Mouse (Mus musculus) cerebellum, adult 2 months (tissue): ENCODE results near the gene Ubb. TPM values are rescaled to one million over a fixed set of nuclear protein-coding genes. Genes with fewer than 3 reads are reported as not detected.

Source experiments
- DNase-seq, 2 experiments: peaks; one replicate each; pipeline ENCODE4 v3.0.0; 2021
- H3K27ac ChIP-seq: fragments of 200-500 bp; 2 replicates; pipeline ENCODE4 v1.5.1; 2012; ENCODE audit warnings: low read length, control low read depth, inconsistent platforms; ENCODE audit not compliant: insufficient read depth
- H3K27me3 ChIP-seq: fragments of 200-500 bp; 2 replicates; pipeline ENCODE4 v1.6.1; 2012; ENCODE audit warnings: inconsistent platforms, mild to moderate bottlenecking, low read length, moderate library complexity; ENCODE audit not compliant: control insufficient read depth, insufficient read depth
- H3K4me1 ChIP-seq: fragments of 200-500 bp; 2 replicates; pipeline ENCODE4 v1.6.1; 2011; ENCODE audit warnings: low read length; ENCODE audit not compliant: control insufficient read depth, insufficient read depth
- H3K4me3 ChIP-seq: fragments of 200-500 bp; replicated peaks from 2 replicates; pipeline ENCODE3; 2011; ENCODE audit warnings: mild to moderate bottlenecking, low read depth, low read length, control low read depth; ENCODE audit not compliant: insufficient read depth
- CTCF ChIP-seq: fragments of 200-500 bp; IDR thresholded peaks from 2 replicates; pipeline ENCODE4 v1.5.1; 2011; ENCODE audit warnings: low read depth, mild to moderate bottlenecking, control low read depth, low read length, moderate library complexity, borderline replicate concordance; ENCODE audit not compliant: insufficient read depth
- POLR2A ChIP-seq: fragments of 200-500 bp; IDR thresholded peaks from 2 replicates; pipeline ENCODE4 v1.6.1; 2011; ENCODE audit warnings: low read length, control low read depth, borderline replicate concordance; ENCODE audit not compliant: insufficient read depth
- WGBS: fragments of 180-500 bp; shearing (Covaris S2); methylation state at CpG from one replicate; pipeline ENCODE4 v1.1.7; 2018; 5-methylcytosine and 5-hydroxymethylcytosine counted together
- polyA plus RNA-seq: library from polyadenylated mRNA; depleted of rRNA; stranded (reverse); fragments of >200 nt; gene quantifications from 2 replicates; pipeline ENCODE4 v1.2.3, GENCODE M21; 2012

Ubb gene
- polyA plus RNA-seq, 1 experiment = 3,782 TPM

GRCm38 (mm10) chr11:62554163-62554855 is 3.3 kb downstream of the Ubb start:
- no peak for DNase-seq
- H3K4me3 ChIP-seq = peak overlapping the region; percentile 25
- no peaks in the 10 kb centered on the region for H3K4me1 ChIP-seq
- H3K27me3 ChIP-seq = no peaks in the 10 kb centered on the region
- H3K27ac ChIP-seq = no peak overlapping the region
- no peak for TF ChIP-seq CTCF
- TF ChIP-seq POLR2A = no peak
- 29% methylated on average over 5 of the region's 5 CpGs for WGBS

GRCm38 (mm10) chr11:62554934-62555517 is 4.1 kb downstream of the Ubb start:
- TF ChIP-seq CTCF (no peak), POLR2A (no peak)
- Histone ChIP-seq H3K27ac (no peak overlapping the region), H3K4me1 (no peaks in the 10 kb centered on the region), H3K4me3 (no peak overlapping the region), H3K27me3 (no peaks in the 10 kb centered on the region)
- DNase-seq = no peak

GRCm38 (mm10) chr11:62555896-62556412 is 5.0 kb downstream of the Ubb start:
- Histone ChIP-seq H3K4me3 (no peak overlapping the region), H3K27ac (no peak overlapping the region), H3K4me1 (no peaks in the 10 kb centered on the region), H3K27me3 (no peaks in the 10 kb centered on the region)
- peak in 1 of 2 experiments; percentile 40 for DNase-seq
- TF ChIP-seq CTCF (no peak), POLR2A (no peak)

- DNase-seq = no peak
- Histone ChIP-seq H3K27me3 (no peaks in the 10 kb centered on the region), H3K4me1 (no peaks in the 10 kb centered on the region), H3K27ac (no peak overlapping the region), H3K4me3 (no peak overlapping the region)
- TF ChIP-seq POLR2A = no peak
- TF ChIP-seq CTCF = no peak
- WGBS = 71% methylated on average over 5 of the region's 5 CpGs
Measured at GRCm38 (mm10) chr11:62557205-62557604, 6.2 kb downstream of the Ubb start.

- TF ChIP-seq CTCF (no peak), POLR2A (no peak)
- Histone ChIP-seq H3K27me3 (no peaks in the 10 kb centered on the region), H3K27ac (no peak overlapping the region), H3K4me1 (no peaks in the 10 kb centered on the region), H3K4me3 (no peak overlapping the region)
- WGBS = 80% methylated on average over 2 of the region's 2 CpGs
- no peak for DNase-seq
Measured at GRCm38 (mm10) chr11:62558152-62558551, 7.2 kb downstream of the Ubb start.

- no peak overlapping the region for H3K27ac ChIP-seq
- 66% methylated on average over 6 of the region's 6 CpGs for WGBS
- DNase-seq = no peak
- TF ChIP-seq CTCF (no peak), POLR2A (no peak)
- no peaks in the 10 kb centered on the region for H3K4me1 ChIP-seq
- no peak overlapping the region for H3K4me3 ChIP-seq
- H3K27me3 ChIP-seq = no peaks in the 10 kb centered on the region
Measured at GRCm38 (mm10) chr11:62558961-62559646, 8.1 kb downstream of the Ubb start.

- no peak for TF ChIP-seq CTCF
- no peak for TF ChIP-seq POLR2A
- 35% methylated on average over 43 of the region's 43 CpGs for WGBS
Measured at GRCm38 (mm10) chr11:62560463-62561016, 9.6 kb downstream of the Ubb start.

GRCm38 (mm10) chr11:62563590-62563989 is 12.6 kb downstream of the Ubb start:
- Histone ChIP-seq H3K27ac (no peak overlapping the region), H3K27me3 (no peaks in the 10 kb centered on the region; the same call in 1 of the 2 replicates), H3K4me3 (no peak overlapping the region), H3K4me1 (no peaks in the 10 kb centered on the region)
- DNase-seq = no peak
- 90% methylated on average over 2 of the region's 2 CpGs for WGBS
- TF ChIP-seq CTCF (no peak), POLR2A (no peak)

More at GRCm38 (mm10) chr11:62560463-62561016, 9.6 kb downstream of the Ubb start:
- Histone ChIP-seq H3K27me3 (no peaks in the 10 kb centered on the region; the same call in 1 of the 2 replicates), H3K27ac (no peak overlapping the region), H3K4me1 (no peaks in the 10 kb centered on the region), H3K4me3 (peak overlapping the region; percentile 49)
- DNase-seq = no peak
